Mouse (Mus musculus) C2C12 (cell line): Measurements from ENCODE around the gene Mpzl3.

Source experiments
- CTCF ChIP-seq: IDR thresholded peaks from one replicate; pipeline ENCODE4 v1.5.1; 2011; ENCODE audit not compliant: control insufficient read depth, insufficient read depth, insufficient read length
- MAX ChIP-seq: IDR thresholded peaks from one replicate; pipeline ENCODE4 v1.6.1; 2011; ENCODE audit warnings: mild to moderate bottlenecking, control low read depth

DNA sequence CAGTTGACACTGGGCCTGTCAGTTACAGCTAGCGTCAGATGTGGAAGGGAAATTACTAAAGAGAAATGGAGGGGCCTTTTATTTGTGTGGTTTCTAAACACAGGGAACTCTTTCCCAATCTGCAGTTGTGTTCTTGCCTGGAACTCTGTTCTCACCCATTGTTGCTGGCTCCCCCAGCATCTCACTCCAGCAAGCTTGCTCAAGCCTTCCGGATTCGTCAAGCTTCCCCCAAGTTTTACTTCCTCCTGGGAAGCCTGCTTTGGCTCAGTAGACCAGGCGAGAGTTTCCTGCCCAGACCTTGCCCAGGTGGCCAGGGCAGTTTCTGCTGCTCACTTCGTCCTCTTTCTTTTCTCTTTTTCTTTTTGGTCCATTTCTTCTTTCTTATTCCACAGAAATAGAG, 29.6 kb downstream of the Mpzl3 start:
- no peak for TF ChIP-seq CTCF
- TF ChIP-seq MAX = no peak
